Mouse (Mus musculus) midbrain, embryonic 15.5 days (tissue): ENCODE measurements at regions not wholly inside any gene's neighbourhood (a gene's known extent, or its start where the extent isn't known, plus 50 kb on each side); places are given as distances from the start of the nearest gene placed in this dataset.

Experiments
- ATAC-seq: fragments of 200-750 bp; cut with Nextera tagmentation; replicated peaks from 2 replicates; pipeline ENCODE4 v1.8.0; 2017; ENCODE audit warnings: moderate TSS enrichment
- H3K27ac ChIP-seq: fragments of 300-500 bp; sonication (generic); 2 replicates; pipeline ENCODE4 v1.5.1; 2015; ENCODE audit warnings: mild to moderate bottlenecking, inconsistent platforms
- H3K27me3 ChIP-seq: fragments of 300-500 bp; sonication (generic); replicated peaks from 2 replicates; pipeline ENCODE4 v1.6.1; 2015; ENCODE audit warnings: inconsistent platforms
- H3K36me3 ChIP-seq: fragments of 300-500 bp; sonication (generic); replicated peaks from 2 replicates; pipeline ENCODE4 v1.6.1; 2015; ENCODE audit warnings: inconsistent platforms
- H3K4me1 ChIP-seq: fragments of 300-500 bp; sonication (generic); 2 replicates; pipeline ENCODE4 v1.6.1; 2015; ENCODE audit warnings: inconsistent platforms
- H3K4me2 ChIP-seq: fragments of 300-500 bp; sonication (generic); 2 replicates; pipeline ENCODE4 v1.6.1; 2015; ENCODE audit warnings: inconsistent platforms, mild to moderate bottlenecking, moderate library complexity
- H3K4me3 ChIP-seq: fragments of 300-500 bp; sonication (generic); 2 replicates; pipeline ENCODE4 v1.5.1; 2015; ENCODE audit warnings: mild to moderate bottlenecking, inconsistent platforms
- H3K9ac ChIP-seq: fragments of 300-500 bp; sonication (generic); 2 replicates; pipeline ENCODE4 v1.6.1; 2015; ENCODE audit warnings: mild to moderate bottlenecking, inconsistent platforms
- H3K9me3 ChIP-seq: fragments of 300-500 bp; sonication (generic); 2 replicates; pipeline ENCODE4 v1.6.1; 2016; ENCODE audit warnings: inconsistent platforms
- WGBS: fragments of 180-500 bp; shearing (Covaris S2); methylation state at CpG from one replicate; pipeline ENCODE4 v1.1.7; 2015; ENCODE audit warnings: mixed read lengths; 5-methylcytosine and 5-hydroxymethylcytosine counted together

DNA sequence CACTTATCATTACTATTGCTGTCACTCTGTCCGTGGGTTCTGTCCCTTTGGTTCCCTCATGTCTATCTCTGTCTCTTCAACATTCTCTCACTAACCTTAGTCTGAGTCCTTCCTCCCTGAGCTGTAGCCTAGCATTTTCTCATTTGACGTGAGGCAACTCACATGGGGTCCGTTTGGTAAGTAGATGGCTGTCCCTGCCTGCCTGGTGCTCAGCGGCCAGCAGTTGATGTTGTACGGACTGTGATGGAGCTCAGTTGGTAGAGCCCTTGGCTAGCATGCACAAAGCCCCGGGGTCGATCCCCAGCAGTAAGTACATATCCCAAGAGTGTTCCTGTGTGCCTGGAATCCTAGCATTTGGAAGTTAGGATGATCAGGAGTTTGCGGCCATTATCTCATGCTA is 287.0 kb upstream of the Rgma start:
- ATAC-seq, result no peak
- no peak overlapping the region for H3K4me3 ChIP-seq
- H3K4me2 ChIP-seq, result no peak overlapping the region
- no peaks in the 10 kb centered on the region for H3K9me3 ChIP-seq
- H3K9ac ChIP-seq, result no peak overlapping the region
- no peaks in the 10 kb centered on the region for H3K27me3 ChIP-seq
- H3K27ac ChIP-seq, result no peak overlapping the region
- H3K4me1 ChIP-seq, result no peaks in the 10 kb centered on the region
- H3K36me3 ChIP-seq, result no peaks in the 10 kb centered on the region
- 91% methylated on average over 8 of the region's 8 CpGs for WGBS

DNA sequence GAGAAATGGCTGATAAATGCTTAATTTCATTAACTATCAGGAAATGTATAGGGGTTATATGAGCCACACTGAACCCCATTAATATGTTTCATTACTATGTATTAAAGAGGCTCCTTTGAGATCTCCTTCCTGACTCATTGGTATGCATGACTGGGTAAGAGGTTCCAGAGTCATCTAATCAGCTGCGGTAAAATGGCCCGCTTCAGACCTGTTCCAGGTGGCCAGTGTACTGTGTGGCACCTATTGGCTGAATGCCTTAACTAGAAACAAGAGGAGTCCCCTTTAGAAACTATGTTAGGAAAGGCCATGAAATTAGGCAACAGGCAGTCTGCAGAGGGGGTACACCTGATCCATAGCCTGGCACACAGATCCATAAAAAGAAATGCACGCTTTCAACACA is 283.6 kb upstream of the Rgma start:
- Histone ChIP-seq H3K4me3 (no peak overlapping the region), H3K36me3 (no peaks in the 10 kb centered on the region), H3K4me1 (no peaks in the 10 kb centered on the region), H3K27ac (no peak overlapping the region), H3K4me2 (no peak overlapping the region), H3K9ac (no peak overlapping the region), H3K9me3 (no peaks in the 10 kb centered on the region), H3K27me3 (no peaks in the 10 kb centered on the region)
- WGBS, result 84% methylated on average over 3 of the region's 3 CpGs
- ATAC-seq, result no peak

DNA sequence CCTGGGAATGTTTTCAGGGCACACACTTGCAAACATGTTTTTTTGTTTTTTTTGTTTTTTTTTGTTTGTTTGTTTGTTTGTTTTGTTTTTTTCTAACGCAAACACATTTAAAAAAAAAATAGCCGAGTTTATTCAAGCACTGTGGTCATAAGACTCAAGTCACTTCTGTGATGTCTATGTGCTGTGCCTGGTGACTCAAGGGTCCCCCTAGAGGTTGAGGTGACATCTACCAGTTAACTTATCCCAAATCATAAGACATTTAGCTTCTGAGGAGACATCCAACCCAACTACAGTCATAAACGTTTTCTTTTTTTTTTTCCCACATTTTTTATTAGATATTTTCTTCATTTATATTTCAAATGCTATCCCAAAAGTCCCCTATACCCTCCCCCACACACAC is 281.2 kb upstream of the Rgma start:
- no peaks in the 10 kb centered on the region for H3K9me3 ChIP-seq
- H3K9ac ChIP-seq, result no peak overlapping the region
- H3K36me3 ChIP-seq, result no peaks in the 10 kb centered on the region
- no peak overlapping the region for H3K4me3 ChIP-seq
- no peak for ATAC-seq
- H3K4me1 ChIP-seq, result no peaks in the 10 kb centered on the region
- WGBS, result 53% methylated on average over 3 of the region's 3 CpGs
- H3K4me2 ChIP-seq, result no peak overlapping the region
- H3K27me3 ChIP-seq, result no peaks in the 10 kb centered on the region
- no peak overlapping the region for H3K27ac ChIP-seq

DNA sequence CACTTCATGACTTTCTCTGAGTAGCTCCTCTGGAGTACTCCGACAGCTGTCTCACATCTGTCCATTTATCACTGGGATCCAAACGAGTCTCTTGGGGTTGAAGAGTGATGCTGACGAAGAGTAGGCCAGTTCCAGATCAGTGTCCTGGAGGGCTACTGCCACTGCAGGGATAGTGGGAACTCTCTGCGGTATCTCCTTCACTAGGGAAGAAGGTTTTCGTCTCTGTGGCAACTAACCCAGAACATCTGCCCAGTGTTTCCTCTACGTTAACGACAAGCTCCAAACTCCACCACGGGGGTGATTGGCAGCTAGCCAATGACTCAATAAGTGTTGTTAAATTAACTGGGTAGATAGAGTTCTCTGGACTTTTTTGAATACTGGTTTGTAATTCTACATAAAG is 256.4 kb upstream of the Rgma start:
- H3K4me2 ChIP-seq, result no peak overlapping the region
- H3K27me3 ChIP-seq, result no peaks in the 10 kb centered on the region
- H3K36me3 ChIP-seq, result no peaks in the 10 kb centered on the region
- no peak overlapping the region for H3K27ac ChIP-seq
- H3K4me3 ChIP-seq, result no peak overlapping the region
- WGBS, result 59% methylated on average over 8 of the region's 8 CpGs
- no peak for ATAC-seq
- H3K9ac ChIP-seq, result no peak overlapping the region
- no peaks in the 10 kb centered on the region for H3K4me1 ChIP-seq
- H3K9me3 ChIP-seq, result no peaks in the 10 kb centered on the region

DNA sequence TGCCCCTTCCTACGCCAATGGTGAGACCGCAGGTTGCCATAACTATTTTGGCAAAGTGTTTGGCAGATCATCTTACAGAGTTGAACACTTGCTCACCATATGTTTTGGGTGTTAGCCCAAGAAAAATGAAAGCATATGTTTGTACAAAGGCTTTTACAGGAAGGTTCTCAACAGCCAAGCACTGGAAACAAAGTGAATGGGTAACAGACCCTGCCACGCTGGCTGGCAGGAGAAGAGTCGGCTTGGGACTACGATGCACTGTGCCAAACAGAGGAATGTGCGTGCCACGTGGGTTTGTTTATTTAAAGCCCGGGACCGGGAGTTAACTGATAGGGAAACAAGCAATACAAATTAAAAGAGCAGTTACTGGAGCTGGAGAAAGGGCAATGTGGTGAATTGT is 255.0 kb upstream of the Rgma start:
- ATAC-seq, result no peak

DNA sequence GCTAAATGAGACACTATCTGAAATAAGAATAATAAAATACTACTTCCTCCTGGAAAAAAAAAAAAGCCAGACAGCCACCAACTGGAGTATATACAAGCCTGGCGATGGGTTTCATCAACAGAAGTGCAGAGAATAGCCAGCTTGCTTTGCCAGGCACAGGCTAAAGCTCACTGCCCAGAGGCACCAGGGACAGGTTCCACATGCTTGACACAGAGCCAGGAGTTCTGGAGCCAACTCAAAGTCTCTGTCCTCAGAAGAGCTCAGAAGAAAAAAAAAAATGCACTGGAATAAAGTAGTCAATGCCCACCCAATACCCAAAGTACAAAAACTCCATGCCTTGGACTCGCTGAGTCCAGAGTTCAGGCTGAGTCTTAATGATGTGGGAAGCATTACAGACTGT is 250.3 kb upstream of the Rgma start:
- Histone ChIP-seq H3K27ac (no peak overlapping the region), H3K4me2 (no peak overlapping the region), H3K4me3 (no peak overlapping the region), H3K9me3 (no peaks in the 10 kb centered on the region), H3K36me3 (no peaks in the 10 kb centered on the region), H3K27me3 (no peaks in the 10 kb centered on the region), H3K9ac (no peak overlapping the region), H3K4me1 (peaks cover 13% of the 10 kb centered on the region; the same call in 1 of the 2 replicates)
- ATAC-seq, result no peak
- WGBS, result 79% methylated on average over 2 of the region's 2 CpGs

More for the DNA sequence above, 255.0 kb upstream of the Rgma start:
- Histone ChIP-seq H3K9ac (no peak overlapping the region), H3K9me3 (no peaks in the 10 kb centered on the region), H3K27ac (no peak overlapping the region), H3K4me3 (no peak overlapping the region), H3K4me1 (peaks cover 2% of the 10 kb centered on the region; the same call in 1 of the 2 replicates), H3K4me2 (no peak overlapping the region), H3K36me3 (no peaks in the 10 kb centered on the region), H3K27me3 (no peaks in the 10 kb centered on the region)
- WGBS, result 78% methylated on average over 9 of the region's 9 CpGs

DNA sequence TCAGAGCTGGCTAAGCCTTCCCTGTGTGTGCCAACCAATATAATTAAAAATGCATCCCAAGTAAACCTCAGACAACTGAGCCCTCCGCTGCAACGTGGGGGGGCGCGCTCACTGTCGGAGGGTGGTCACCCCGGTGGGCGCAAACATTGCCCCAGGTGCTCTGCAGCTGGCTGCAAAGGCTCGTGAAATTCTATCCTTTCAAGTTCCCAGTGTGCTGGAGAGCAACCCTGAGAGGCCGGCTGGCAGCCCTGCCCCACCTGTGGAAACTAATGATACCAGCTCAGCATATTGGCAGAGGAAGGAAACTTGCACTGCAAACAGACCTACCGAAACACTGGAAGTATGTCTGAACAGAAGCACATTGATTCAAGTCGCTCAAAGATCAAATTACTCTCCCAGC is 249.4 kb upstream of the Rgma start:
- no peak for ATAC-seq
- H3K27ac ChIP-seq, result no peak overlapping the region
- H3K9me3 ChIP-seq, result no peaks in the 10 kb centered on the region
- H3K36me3 ChIP-seq, result no peaks in the 10 kb centered on the region
- H3K4me3 ChIP-seq, result no peak overlapping the region
- no peak overlapping the region for H3K4me2 ChIP-seq
- no peaks in the 10 kb centered on the region for H3K27me3 ChIP-seq
- 20% methylated on average over 11 of the region's 11 CpGs for WGBS
- no peak overlapping the region for H3K9ac ChIP-seq
- peaks cover 13% of the 10 kb centered on the region; the same call in 1 of the 2 replicates for H3K4me1 ChIP-seq

DNA sequence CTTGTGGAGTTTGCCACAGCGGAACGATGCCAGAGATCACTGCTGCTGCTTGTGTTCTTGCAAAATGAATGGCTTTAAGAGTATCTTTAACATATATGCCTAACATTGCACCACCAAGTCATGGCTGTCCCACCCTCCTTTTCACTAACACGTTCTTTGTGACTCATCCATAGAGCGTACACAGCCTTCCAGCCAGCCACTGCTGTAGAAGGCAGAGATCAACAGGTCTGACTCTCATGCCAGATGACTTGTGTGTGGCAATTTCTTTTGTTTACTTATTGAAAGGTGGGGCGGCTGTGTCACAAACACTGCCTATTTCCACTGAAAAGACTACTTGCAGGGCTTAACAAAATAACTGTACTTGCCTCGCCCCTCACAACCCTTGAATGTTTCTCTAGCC is 239.5 kb upstream of the Rgma start:
- Histone ChIP-seq H3K27ac (no peak overlapping the region), H3K4me1 (peaks cover 10% of the 10 kb centered on the region; the same call in 1 of the 2 replicates), H3K4me3 (no peak overlapping the region), H3K9ac (no peak overlapping the region), H3K36me3 (no peaks in the 10 kb centered on the region), H3K27me3 (no peaks in the 10 kb centered on the region), H3K4me2 (no peak overlapping the region), H3K9me3 (no peaks in the 10 kb centered on the region)
- ATAC-seq, result no peak
- 75% methylated on average over 6 of the region's 6 CpGs for WGBS

DNA sequence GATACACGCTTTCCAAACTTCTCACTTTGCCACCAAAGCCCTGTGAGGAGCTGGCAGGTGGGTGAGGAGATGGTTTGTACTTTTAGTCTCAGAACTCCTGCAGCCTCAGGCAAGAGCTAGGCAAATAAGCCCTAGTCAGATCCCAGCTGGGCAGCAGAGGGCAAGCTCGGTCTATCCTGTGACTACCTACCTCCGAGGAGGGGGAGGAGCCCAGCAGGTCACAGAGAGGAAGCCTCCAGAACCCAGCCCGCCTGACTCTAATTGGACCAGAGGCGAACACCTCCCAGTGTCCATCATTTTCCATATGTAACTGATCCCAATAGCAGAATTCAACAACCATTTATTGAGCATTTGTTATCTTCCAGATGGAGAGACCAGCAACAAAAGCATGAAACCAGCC is 237.0 kb upstream of the Rgma start:
- no peak for ATAC-seq
- Histone ChIP-seq H3K4me2 (no peak overlapping the region), H3K9ac (no peak overlapping the region), H3K4me1 (peaks cover 22% of the 10 kb centered on the region), H3K27ac (no peak overlapping the region), H3K36me3 (no peaks in the 10 kb centered on the region), H3K9me3 (no peaks in the 10 kb centered on the region), H3K4me3 (no peak overlapping the region), H3K27me3 (no peaks in the 10 kb centered on the region)
- WGBS, result 21% methylated on average over 5 of the region's 5 CpGs

DNA sequence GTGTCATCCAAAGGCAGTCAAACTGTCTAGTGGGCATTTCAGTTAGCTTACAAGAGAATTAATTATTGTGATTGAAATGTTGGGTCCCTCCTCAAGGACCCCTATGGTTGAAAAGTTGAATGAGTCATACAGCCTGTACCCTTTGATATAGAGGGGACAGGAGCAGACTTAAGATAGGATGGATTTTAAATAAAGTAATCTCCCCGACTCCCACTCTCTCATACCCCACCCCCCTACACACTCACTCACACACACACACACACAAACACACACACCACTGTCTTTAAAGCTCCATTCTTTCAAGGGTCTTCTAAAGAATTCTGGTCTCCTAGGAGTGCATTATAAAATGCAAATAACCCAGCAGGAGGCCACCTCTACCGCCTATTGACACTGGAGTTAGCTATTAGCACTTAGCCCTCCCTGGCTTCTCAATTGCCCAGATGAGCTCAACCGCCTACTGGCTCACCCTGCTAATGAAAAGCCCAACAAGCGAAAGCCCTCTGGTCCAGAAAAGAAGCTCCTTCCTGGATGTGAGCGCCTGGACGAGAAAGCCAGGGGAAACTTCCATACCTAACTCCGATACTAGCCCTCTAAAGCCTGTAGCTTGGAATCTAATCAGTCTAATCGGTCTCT is 236.3 kb upstream of the Rgma start:
- Histone ChIP-seq H3K9ac (no peak overlapping the region), H3K4me2 (no peak overlapping the region), H3K9me3 (no peaks in the 10 kb centered on the region), H3K27ac (no peak overlapping the region), H3K27me3 (no peaks in the 10 kb centered on the region), H3K4me3 (no peak overlapping the region), H3K4me1 (peaks cover 22% of the 10 kb centered on the region), H3K36me3 (no peaks in the 10 kb centered on the region)
- WGBS, result 8% methylated on average over 8 of the region's 8 CpGs
- ATAC-seq, result peak; percentile 25

DNA sequence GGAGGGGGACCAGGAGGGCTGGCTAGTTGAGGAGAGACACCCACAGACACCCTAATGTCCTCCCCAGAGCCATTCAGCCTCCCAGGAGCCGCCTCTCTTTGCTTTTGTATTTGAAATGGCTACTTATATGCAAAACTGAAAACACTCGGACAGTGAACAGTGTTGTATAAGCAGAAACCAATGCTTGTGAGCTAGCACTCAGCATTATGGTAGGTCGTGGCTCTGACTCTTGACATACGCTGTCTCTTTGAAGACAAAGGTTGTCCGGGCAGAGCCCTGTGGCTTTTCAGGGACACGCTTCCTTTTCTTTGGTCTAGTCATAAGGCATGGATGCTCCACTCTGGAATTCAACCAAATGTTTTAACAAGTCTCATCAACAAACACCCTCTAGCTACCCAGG is 235.4 kb upstream of the Rgma start:
- H3K4me1 ChIP-seq, result peaks cover 22% of the 10 kb centered on the region
- H3K4me2 ChIP-seq, result no peak overlapping the region
- no peaks in the 10 kb centered on the region for H3K27me3 ChIP-seq
- H3K4me3 ChIP-seq, result no peak overlapping the region
- no peaks in the 10 kb centered on the region for H3K36me3 ChIP-seq
- no peak overlapping the region for H3K27ac ChIP-seq
- no peaks in the 10 kb centered on the region for H3K9me3 ChIP-seq
- WGBS, result 24% methylated on average over 6 of the region's 6 CpGs
- ATAC-seq, result no peak
- H3K9ac ChIP-seq, result no peak overlapping the region

DNA sequence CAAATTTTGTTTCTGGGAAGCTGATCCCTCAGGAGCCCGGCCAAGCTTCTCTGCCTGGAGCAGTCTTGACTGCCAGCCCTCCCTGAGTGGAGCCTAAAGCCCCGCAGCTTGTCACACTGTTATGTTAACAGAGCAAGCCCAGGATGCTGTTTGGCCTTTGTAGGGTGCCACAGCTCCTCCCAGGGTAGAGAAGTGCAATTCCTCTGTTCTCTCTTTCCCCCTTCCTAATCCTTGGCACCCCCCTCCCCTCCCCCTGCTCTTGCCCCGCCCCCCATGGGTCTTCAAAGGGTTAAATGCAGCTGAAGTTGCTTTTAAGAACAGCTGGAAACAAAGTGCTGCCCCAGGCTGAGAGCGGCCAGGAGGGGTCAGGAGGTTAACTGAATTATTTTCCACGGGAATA is 234.1 kb upstream of the Rgma start:
- no peaks in the 10 kb centered on the region for H3K9me3 ChIP-seq
- H3K36me3 ChIP-seq, result no peaks in the 10 kb centered on the region
- H3K4me3 ChIP-seq, result no peak overlapping the region
- H3K4me1 ChIP-seq, result peaks cover 22% of the 10 kb centered on the region
- no peak overlapping the region for H3K9ac ChIP-seq
- ATAC-seq, result 0 out of 2 replicates have a peak, but pooled peaks have one; percentile 65
- no peak overlapping the region for H3K4me2 ChIP-seq
- no peaks in the 10 kb centered on the region for H3K27me3 ChIP-seq
- H3K27ac ChIP-seq, result no peak overlapping the region
- WGBS, result 3% methylated on average over 5 of the region's 5 CpGs

DNA sequence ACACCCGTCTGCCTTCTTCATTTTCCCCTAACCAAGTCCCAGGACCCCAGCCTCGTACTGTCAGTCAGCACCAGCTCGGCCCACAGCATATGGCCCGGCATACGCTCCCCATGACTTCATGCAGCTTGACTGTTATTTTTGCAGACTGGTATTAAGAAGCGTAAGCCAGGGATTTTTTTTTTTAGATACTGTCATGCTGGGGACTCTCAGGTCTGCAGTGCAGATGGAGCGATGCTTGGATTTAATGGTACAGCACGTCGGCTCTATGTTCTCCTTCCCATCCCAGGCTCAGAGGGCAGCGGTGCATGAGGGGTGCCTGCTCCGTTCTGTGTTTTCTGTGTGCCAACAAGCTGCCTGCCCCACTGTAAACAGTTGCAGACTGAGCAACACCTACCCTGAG is 231.4 kb upstream of the Rgma start:
- no peak for ATAC-seq
- Histone ChIP-seq H3K9me3 (no peaks in the 10 kb centered on the region), H3K27me3 (no peaks in the 10 kb centered on the region), H3K27ac (no peak overlapping the region), H3K4me2 (no peak overlapping the region), H3K4me3 (no peak overlapping the region), H3K36me3 (no peaks in the 10 kb centered on the region), H3K4me1 (peaks cover 22% of the 10 kb centered on the region), H3K9ac (no peak overlapping the region)
- 81% methylated on average over 11 of the region's 11 CpGs for WGBS
